Mouse (Mus musculus): ENCODE results near the gene Nr2e3.
A peak's percentile ranks its signal among the peaks of the same experiment; 100 is the strongest.
"Not testable (repeated sequence)": the region's sequence is repeated elsewhere in the genome, so short reads cannot be mapped to it uniquely, and the experiment has no call there.

The Nr2e3 gene

DNA sequence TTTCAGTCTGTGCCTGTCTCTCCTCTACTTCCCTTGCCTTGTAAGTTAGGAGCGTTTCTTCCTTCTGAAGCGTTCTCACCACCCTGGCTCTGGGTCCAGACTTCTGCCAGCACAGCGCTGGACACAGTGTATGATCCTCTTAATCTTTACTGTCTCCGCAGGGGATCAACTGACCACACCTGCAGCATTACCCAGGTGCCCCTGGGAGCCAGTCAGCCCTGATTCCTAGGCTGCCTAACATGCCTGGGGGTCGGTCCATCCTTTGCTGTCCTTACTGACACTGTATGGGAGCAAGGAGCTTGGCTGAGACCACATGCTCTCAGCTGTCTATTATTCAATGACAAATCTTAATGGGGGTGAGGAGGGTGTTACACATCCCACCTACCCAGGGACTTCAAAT, 10.5 kb downstream of the Nr2e3 start:
- DNase-seq (ENCODE audit: low spot score), result no peak

DNA sequence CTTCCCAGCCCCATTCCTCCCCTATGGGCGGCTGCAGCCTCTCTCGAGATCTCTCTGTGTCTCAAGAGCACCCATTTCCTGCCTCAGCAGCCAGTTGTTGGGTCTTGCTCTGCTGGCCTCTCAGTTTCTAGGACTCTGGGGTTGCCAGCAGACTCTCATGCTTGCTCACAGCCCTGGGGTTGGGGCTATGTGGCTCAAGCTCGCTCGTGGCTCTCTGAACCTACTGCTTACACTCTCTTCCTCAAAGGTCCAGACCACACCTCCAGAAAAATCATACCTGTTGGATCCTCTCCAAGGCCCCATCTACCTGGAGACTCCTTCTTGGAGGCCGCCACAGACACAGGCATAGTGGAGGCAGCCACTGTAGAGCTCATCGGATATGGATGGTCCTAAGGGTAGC, 10.9 kb downstream of the Nr2e3 start:
- DNase-seq (ENCODE audit: low spot score), result no peak

DNA sequence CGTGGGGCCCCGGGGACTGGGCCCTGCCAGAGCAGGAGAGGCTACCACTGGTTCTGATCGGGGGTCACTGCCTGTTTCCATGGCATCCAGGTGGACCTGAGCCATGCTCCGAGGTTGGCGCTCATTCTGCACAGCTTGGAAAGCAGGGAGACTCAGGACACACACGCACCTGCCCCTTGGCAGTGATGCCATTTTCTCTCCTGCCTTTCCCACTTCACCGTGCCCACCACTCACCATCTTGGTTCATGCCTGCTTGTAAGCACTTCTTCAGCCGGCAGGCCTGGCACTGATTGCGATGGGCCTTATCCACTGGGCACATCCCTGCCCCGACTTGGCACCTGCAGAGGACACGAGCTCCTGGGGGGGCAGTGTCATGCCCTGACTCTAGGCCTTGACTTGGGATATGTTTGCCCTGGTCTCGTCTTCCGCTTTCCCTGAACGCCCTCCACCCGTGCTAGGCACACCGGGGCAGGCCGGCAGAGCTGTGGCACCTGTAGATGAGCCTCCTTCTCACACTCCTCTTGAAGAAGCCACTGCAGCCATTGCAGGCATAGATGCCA, 11.7 kb downstream of the Nr2e3 start:
- DNase-seq (ENCODE audit: low spot score), result no peak

DNA sequence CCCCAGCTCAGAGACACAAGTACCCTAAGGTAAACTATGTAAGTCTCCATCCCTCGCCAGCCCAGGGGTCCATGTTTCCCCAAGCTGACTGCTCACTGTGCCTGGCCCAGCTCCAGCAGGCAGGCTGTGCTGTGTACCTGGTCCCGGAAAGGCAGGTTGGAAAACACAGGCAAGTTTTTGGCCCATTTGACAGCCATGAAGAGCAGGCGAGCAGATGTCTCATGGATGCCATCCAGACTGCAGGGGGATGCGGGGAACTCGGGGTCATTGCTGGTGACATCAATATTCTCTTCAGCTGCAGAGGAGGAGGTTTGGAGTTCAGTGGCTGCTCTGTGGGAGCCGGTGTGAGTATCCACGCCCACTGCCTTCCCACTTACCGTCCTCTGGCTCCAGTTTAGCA, 12.2 kb downstream of the Nr2e3 start:
- DNase-seq (ENCODE audit: low spot score), result no peak

DNA sequence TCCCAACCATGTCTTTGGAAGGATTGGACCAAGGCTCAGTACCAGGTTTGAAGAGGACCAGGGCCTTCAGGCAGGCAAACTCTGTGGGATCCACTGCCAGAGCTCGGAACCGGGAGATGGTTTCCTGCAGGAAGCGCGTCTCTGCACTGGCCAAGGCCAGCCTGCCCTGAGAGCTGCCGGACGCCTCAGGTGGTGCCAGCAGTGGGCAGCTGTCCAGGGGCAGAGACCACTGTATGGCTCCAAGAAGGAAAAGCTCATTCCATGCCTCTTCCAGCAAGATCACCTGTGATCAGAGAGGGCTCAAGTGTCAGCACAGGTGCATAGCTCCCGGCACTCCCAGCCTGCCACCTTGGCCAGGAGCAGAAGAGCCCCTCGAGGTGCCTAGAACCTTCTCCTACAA, 13.2 kb downstream of the Nr2e3 start:
- DNase-seq (ENCODE audit: low spot score), result no peak

DNA sequence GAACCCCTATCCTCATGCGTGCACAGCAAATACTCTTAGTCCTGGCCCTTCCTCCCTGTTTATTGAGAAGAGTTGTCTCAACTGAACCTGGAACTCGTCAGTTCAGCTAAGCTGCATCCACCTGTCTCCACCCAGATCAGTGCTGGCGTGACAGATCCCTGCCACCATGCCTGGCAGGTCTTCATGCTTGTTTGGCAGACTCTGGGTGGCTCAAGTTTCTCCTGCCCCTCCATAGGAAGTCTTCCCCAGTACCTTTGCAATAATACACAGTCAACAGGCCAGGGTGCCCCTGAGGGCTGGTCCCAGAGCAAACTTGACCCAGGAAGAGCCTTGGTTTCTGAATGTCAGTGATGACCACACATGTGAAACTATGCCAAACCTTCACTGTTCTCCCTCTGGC, 15.2 kb downstream of the Nr2e3 start:
- DNase-seq (ENCODE audit: low spot score), result no peak

DNA sequence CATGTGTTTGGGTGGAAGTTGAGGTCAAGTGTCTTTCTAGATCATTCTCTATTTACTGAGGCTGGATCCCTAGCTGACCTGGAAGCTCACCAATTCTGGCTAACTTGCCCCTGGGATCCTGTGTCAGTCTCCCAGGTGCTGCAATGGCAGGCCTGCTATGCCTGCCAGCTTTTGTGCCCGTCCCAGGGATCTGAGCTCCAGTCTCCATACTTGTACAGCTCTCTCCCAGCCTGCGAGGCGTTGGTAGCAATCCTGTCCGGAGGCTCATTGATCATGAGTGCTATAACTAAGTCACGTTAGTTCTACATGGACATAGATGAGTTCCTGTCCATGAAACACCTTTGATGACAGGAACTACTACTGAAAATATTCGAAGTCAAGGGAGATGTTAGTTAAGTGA, 16.6 kb downstream of the Nr2e3 start:
- no peak for DNase-seq (ENCODE audit: low spot score)

DNA sequence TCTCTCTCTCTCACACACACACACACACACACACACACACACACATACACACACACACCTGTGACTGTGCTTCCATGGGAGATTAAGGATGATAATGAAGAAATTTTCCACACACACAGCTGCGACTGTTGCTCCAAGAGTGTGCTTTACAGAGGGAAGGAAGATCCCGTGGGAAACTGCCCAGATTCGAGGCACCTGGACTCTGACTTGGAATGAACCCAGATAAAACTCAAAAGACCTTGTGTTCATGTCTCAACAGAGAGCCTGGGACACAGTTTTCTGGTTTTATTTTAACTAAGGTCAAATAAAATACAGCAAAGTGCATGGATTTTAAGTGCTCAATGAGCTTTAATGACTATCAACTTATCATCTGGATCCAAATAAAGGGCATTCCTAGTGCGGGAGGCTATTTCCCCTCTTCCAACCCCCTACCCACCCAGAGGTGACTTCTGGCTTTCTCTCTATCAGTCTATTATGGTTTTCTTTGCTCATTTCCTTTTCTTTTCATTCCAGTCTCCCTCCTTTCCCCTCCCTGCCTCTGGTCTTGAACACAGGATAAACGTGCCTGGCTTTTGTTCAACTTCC, 17.9 kb downstream of the Nr2e3 start:
- peak; percentile 18 for DNase-seq (ENCODE audit: low spot score)

DNA sequence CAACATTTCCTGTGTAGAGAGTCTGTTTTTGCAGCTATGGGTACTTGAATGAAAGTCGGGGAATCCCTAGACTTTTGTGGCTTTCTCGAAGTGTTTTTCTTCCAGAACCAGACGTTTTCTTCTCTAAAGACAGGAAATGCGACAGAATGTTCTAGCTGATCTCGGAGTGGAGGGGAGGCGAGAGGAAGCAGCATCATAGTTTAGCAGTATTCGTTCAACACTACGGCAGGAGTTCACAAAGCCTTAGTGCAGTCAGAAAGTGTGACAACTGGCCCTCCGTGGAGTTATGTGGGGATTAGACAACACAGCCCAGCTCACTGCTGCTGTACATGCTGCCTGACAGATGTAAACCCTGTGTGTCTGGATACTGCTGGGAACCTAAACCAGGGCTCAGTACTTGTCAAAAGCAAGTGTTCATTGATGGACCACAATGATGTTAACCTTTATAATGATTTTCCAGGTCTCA, 18.5 kb downstream of the Nr2e3 start:
- no peak for DNase-seq (ENCODE audit: low spot score)

DNA sequence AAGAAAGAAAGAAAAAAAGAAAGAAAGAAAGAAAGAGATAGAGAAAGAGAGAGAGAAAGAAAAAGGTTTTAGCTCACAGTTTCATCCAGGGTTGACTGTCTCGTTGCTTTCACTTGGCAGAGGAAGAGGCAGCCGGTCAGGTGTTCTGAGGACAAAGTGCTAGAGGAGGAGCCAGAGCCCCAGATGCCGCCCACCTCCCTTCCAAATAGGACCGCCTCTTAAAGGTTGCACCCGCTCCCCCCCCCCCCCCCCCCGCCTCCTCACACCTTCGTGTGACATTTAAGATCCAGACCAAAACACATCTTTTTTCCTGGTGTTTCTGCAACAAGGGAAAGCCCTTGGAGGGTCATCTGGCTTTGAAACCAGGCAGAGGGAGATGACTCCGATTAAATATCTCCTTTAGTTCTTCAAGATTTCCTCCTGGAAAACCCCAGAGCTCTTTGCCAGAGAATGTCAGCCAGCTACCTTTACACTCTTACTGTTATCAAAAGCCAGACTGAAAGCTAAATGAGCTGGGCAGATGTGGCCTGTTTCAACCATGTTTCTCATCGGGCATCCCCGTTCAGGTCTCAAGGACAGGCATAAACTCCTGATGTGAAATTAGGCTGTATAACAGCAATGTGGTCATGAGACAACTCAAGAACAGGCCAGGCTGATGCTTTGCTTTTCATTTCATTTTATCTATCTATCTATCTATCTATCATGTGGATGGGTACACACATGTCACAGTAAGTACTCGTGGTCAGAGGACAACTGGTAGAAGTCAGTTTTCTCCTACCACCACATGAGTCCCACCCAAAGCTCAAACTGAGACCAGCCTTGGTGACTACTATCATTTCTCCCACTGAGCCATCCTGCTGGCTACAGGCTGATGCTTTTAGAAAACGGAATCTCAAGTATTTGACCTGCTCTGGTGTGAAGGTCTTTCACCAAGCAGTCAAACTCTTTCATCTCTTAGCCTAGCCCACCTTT, 19.3 kb downstream of the Nr2e3 start:
- DNase-seq (ENCODE audit: low spot score), result peak; percentile 59

DNA sequence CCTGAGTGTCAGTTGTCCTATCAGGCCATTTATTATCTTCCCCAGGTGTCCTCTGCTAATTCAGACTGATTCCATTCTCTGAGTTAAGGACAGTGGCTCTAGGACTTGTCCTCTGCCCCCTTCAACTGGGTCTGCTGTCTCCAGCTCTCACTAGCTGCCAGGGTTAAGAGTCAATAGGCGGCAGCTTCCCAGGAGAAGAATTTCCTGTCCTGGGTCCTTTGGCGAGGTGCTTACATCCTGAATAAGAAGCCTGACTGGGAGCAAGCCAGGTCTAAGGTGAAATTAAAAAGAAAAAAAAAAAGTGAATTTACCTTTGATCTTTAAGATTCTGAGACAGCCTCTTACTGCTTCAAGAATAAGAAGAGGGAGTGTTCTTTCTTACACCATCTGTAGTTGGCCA, 20.8 kb downstream of the Nr2e3 start:
- no peak for DNase-seq (ENCODE audit: low spot score)

DNA sequence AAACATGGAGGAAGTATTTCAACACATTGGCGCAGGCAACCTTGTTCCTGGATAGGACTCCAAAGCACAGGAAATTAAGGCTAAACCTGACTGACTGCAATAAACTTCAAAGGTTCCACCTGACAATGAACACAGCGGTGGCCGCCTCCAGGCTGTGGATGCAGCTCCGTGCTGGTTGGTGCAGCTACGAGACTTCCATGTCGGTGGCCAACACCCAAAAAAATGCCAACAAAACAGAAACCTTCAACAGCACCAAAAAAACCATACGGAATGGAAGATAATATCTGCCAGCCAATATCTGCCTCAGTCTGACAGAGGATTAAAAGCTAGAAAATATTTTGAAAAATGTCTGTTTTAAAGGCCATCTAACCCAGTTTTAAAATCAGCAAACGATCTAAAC, 21.9 kb downstream of the Nr2e3 start:
- DNase-seq (ENCODE audit: low spot score), result no peak

DNA sequence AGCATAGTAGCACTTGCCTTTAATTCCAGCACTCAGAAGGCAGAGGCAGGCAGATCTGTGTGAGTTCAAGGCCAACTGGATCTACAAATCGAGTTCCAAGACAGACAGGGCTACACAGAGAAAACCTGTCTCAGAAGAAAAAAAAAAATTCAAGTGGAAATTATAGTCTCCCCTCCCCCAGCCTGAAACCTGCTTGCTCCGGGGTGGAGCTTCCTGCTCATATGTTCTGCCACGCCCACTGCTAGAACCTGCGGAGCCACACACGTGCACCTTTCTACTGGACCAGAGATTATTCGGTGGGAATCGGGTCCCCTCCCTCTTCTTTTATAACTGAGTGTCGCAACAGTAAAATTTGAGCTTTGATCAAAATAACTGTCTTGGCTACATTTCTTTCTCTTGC, 24.6 kb downstream of the Nr2e3 start:
- not testable (repeated sequence) for DNase-seq (ENCODE audit: low spot score)

DNA sequence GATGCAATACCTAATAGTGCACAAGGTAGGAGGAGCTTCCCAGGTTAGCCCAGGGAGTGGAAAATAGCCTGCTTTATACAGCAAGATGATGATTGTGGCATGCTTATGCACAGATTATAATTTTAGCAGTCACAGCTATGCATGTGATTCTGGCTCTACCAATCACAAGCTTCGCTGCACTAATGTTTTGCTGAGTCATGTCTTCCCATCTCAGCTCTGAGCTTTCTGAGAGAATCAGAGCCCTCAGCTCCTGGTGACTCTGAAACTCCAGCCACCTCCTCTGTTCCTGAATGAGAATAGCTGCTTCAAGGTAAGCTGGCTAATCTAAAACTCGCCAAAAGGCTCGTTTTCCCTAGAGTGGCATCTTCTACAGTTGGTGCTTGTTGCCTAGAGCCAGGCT, 30.2 kb downstream of the Nr2e3 start:
- no peak for DNase-seq (ENCODE audit: low spot score)

DNA sequence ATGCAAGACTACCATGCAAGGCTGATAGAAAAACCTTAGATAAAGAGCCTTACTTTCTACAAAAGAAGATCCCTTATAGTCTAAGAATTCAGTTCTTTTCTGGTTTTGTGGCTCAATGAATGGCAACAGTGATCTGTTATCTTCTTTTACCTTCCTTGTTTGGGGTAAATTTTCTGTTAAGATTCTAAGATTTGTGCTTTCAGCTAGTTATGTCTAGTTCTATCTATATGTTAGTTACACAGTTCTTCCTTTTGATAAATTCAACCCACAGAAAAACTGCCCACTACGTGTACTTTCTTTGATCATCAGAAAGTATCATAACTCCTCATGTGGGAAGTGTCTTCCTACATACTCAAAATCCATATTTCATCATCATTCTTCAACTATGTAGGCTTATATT, 45.7 kb downstream of the Nr2e3 start:
- no peak for DNase-seq (ENCODE audit: low spot score)

DNA sequence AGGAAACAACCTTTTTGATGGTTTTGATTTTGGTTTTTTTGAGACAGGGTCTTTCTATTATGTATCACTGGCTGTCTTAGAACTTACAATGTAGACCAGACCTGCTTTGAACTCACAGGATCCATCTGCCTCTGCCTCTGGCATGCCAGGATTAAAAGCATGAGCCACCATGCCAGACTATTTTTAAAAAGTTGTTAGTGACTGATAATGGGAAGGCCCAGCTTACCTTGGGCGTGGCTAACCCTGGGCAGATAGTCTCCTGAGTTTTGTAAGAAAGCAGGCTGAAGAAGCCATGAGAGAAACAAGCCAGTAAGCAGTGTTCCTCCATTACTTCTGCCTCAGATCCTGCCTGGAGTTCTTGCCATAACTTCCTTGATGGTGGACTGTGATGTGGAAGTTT, 57.1 kb downstream of the Nr2e3 start:
- DNase-seq (ENCODE audit: low spot score), result no peak

Data from yolk sac, embryonic 10.5 days (tissue).